Mouse (Mus musculus): ENCODE measurements around the gene Ap1m1.

The Ap1m1 gene

DNA sequence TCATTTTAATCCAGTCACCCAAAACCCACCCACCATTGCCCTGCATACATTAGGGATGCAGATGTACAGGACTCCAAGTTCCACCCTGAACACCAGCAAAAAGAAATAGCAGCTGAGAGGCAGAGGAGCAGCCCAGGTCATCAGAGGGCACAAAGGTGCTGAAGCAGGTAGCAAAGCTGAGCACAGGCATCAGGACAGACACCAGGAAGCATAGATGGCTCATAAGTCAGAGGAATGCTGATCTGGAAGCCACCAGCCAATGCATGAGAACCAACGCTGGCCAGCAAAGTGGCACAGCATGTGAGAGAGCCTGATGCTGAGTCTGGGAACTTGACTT lies 18.1 kb downstream of the Ap1m1 start:
- DNase-seq (ENCODE audit: extremely low spot score): no peak

DNA sequence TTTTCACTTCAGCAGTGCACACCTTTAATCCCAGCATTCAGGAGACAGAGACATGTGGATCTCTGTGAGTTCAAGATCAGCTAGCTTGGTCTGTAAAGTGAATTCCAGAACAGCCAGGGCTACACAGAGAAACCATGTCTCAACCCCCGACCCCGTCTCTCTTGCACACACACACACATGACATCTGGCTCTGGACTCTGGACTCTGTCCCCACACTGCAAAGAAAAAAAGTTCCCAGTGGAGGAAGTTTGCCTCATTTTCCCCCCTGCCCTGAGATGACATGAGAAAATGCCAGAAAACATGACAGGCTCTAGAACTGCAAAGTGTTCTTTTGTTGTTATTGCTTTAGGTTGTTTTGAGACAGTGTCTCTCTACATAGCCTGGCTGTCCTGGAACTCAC lies 20.0 kb downstream of the Ap1m1 start:
- no peak for DNase-seq (ENCODE audit: extremely low spot score)

DNA sequence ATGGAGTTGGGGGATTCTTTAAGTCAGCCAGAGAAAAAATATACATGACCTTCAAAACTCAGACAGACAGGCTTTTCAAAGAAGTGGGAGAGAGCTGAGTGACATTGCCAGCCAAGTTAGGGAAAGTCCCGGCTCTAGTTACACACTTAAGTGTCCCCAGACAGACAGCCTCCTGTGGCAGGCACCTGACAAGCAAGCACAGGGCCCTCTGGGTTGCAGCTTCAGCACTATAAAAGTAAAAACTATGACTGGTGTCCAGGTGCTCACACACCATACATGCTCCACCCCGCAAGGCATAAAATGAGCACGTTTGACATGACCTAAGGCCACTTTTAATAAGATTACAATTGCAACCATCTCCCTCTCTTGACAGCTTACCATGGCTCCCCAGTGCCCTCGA lies 20.8 kb downstream of the Ap1m1 start:
- DNase-seq (ENCODE audit: extremely low spot score): no peak

DNA sequence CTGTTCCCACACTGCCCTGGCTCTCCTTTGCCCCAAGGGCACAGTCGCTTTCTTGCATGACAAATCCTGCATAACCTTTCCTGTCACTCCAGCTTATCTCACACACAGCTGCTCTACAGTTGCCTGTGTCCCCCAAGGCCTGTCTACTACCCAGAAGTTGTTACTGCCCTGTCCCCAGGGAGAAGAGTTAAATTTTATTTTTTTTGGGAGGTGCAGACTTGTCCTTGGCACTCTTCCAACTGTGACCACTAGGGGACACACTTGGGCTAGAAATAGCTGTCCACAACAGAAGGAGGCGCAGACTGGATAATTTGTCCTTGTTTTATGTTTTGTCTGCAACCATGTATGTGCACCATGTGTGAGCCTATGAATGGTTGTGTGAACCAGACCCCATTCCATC lies 21.2 kb downstream of the Ap1m1 start:
- peak; percentile 77 for DNase-seq (ENCODE audit: extremely low spot score)

DNA sequence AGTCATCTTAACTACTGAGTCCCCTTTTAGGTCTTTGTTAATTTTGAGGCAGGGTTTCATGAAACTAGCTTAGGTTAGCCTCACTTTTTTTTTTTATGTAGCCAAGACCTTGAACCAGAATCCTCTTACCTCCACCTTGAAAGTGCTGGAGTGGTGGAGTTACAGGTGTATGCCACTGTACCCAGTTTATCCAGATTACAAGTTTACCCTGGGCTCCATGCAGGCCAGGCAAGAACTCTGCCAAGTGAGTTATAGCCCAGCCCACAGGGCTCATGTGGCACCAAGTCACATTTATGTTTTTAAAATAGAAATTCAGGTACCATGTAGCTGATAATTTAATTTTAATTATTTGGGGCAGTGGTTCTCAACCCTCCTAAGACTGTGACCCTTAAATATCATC lies 21.6 kb downstream of the Ap1m1 start:
- no peak for DNase-seq (ENCODE audit: extremely low spot score)

DNA sequence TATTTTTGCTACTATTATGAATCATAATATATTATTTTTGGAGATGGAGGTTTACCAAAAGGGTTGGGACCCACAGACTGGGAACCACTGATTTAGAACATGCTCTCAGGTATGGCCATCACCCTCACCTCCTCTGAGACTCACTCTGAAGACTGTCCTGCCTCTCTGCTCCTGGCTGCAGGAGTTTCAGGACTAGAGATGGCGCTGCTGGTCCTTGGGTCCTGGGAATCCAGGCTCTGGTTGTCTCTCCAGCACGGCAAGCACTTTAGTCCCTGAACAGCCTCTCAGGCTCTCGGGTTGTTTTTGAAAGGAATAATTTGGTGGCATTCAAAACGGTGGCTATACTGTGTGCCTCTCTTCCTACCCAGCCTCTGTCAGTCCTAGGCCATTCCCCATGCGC lies 22.1 kb downstream of the Ap1m1 start:
- DNase-seq (ENCODE audit: extremely low spot score): no peak

DNA sequence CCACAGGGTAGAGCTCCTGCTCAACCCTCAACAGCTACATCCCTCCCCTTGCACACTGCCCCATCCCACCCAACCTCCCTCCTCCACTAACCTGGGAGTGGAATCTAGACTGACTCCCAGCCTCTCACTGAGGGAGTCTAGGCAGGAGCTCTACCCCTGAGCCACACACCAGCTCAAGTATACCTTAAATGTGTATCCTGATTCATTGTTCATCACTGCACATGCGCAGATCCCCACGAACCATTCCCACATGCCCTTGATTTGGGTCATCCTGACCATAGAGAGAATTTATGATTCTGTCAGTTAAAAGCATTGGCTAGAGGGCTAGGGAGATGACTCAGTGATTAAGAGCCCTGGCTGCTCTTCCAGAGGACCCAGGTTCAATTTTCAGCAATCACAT lies 22.9 kb downstream of the Ap1m1 start:
- DNase-seq (ENCODE audit: extremely low spot score): no peak

DNA sequence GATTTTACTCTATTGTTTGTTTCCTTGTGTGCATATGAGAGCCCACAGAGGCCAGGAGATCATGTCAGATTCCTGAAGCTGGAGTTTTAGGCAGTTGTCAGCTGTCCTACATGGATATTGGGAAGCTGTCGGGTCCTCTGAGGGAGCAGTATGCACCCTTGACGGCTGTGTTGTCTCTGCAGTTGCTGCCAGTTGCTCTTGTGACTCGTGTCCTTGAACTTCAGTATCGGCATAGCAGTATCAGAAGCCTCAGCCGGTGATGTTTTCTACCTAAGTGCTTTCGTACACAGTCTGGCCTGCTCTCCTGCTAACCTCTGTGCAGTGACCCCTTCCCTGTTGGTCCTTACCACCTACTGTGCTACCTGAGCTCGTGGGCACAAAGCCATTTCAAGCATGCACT lies 23.6 kb downstream of the Ap1m1 start:
- DNase-seq (ENCODE audit: extremely low spot score): no peak

DNA sequence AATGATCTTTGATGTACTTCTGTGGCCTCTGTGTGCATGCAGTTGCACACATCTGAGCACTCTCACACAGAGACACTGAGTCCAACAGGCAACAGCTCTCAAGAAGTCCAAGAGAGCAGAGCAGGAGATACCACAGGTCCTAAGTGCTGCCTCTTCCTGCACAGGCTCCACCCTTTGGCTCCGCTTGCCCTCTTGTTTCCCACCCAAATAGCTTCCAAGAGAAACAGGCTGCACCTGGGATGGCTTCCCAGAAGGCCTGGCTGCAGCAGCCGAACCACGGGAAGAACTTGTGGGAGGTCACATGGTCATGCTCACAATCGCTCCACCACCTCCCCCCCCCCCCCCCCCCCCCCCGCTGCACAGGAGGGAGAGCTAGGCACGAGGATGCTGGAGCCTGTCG lies 25.5 kb downstream of the Ap1m1 start:
- no peak for DNase-seq (ENCODE audit: extremely low spot score)

DNA sequence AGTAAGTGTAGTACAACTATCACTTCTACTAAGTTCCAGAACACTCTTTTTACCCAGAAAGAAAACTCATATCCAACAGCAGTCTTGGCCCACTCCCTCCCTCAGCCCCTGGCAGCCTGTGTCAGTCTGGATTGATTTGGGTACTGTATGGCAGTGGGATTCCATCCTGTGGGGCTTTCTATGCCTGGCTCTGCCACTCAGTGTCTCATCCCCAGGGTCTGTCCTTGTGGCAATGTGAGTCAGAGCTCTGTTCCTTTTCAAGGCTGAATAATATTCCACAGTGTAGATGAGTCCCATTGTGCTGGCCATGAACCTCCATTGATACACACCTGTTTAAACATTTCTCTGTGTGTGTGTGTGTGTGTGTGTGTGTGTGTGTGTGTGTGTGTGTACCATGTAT lies 26.9 kb downstream of the Ap1m1 start:
- DNase-seq (ENCODE audit: extremely low spot score): no peak

DNA sequence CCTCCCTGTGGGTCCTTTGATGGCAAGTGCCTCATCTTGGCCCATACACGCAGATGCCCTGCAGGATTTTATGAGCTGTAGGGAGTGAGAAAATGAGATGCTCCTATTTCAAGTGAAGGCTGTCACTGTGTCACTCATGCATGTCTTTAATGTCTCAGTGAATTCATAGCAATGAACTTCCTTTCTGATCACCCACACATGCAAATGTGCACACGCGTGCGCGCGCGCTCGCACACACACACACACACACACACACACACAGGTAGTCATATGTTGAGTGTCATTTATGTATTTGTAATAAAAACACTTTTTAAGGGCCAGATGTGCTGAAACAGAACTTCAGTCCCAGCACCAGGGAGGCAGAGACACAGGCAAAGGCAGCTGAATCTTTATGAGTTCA lies 27.3 kb downstream of the Ap1m1 start:
- DNase-seq (ENCODE audit: extremely low spot score): no peak

DNA sequence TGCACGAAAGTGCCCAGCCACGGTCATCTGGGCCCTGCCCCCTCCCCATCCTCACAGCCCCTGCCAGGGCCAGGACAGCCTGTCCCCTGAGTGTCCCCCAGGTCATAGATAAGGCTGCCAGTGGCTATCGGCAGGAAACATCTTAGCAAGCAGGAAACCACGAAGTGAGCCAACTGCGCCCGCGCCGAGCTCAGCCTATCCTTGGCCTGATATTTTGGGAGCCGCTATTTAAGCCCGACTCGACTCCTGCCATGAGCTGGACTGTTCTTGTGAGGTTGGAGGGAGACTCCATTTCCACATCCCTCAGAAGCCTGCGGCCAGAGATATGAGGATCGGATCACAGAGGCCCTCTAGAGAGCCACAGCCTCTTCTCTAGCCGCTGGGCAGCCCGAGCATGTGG lies 28.5 kb downstream of the Ap1m1 start:
- DNase-seq (ENCODE audit: extremely low spot score): peak; percentile 12

DNA sequence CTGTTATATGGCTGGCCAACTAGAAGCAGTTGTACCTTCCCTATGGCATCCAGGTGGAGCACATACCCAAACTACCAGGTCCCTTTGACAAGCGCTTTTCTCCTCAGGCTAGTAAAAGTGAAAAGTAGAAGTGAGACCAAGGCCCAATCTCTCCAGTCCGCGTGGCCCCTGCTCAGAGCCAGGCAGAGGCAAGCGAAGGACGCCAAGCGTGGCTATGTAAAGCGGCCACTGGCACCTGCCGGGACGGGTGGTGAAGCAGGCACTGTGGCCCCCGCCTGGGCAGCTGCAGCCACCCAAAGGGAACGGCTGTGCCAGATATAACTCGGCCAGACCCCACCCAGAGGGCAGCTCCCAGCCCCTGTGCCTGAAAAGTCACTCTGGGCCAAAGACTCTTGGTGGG lies 30.8 kb downstream of the Ap1m1 start:
- no peak for DNase-seq (ENCODE audit: extremely low spot score)

DNA sequence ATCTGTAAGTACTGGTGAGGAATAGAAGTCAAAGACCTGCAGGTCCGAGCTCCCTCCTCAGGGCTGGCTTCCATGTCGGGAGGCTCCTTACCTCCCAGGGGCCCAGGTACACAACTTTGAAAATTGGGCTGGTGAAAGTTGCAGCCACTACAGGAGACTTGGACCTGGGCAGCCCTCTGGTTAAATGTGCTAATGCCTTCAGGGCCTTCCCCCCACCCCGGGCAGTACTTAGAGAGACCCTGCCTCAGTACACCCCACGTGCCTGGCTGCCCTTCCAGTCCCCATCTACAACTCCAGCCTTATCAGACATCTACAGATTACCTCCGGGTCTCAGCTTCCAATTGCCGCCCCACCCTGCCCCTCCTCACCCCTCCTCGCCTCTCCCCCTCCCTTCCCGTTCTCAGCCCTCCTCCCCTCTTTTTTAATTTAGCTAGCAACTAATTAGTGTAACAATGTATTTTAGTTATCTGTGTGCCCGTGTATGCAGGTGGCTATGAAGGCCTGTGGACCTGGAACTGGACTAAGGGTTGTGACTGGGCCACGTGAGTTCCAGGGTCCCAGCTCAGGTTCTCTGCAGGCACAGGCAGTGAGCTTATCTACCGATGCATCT lies 31.3 kb downstream of the Ap1m1 start:
- no peak for DNase-seq (ENCODE audit: extremely low spot score)

DNA sequence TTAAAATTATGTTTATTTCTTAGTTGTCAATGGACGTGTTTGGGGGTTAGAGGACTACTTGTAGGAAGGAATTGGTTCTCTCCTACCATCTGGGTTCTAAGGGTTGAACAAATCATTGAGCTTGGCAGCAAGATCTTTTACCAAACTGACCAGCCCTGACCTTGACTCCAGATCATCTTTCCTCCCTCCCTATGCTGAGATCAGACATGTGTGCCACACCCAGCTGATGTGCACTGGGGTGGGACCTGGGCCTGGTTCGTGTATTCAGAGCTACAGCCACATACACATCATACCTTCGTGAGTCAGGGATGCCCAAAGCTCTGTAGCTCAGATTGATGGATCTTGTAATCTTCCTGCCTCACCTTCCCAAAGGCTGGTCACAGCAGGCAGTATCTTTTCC lies 31.9 kb downstream of the Ap1m1 start:
- DNase-seq (ENCODE audit: extremely low spot score): no peak

DNA sequence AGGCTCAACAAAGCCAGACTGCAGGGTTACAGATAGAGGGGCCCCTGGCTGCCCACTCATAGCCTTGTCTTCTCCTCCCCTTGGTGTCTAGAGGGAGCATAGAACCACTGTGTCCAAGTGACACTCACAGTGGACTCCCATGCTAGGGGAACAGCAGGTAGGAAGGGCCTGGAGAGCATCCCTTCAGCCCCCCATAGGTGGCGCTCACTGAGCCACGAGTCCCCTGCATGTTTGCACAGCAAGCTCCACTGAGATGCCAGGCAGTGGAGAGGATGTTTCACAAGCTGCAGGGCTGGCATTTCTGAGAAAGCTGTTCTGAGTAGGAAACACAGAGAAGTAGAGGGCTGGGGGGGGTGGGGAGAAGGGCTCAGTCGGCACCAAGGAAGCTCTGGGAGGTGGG lies 32.5 kb downstream of the Ap1m1 start:
- DNase-seq (ENCODE audit: extremely low spot score): peak; percentile 43

DNA sequence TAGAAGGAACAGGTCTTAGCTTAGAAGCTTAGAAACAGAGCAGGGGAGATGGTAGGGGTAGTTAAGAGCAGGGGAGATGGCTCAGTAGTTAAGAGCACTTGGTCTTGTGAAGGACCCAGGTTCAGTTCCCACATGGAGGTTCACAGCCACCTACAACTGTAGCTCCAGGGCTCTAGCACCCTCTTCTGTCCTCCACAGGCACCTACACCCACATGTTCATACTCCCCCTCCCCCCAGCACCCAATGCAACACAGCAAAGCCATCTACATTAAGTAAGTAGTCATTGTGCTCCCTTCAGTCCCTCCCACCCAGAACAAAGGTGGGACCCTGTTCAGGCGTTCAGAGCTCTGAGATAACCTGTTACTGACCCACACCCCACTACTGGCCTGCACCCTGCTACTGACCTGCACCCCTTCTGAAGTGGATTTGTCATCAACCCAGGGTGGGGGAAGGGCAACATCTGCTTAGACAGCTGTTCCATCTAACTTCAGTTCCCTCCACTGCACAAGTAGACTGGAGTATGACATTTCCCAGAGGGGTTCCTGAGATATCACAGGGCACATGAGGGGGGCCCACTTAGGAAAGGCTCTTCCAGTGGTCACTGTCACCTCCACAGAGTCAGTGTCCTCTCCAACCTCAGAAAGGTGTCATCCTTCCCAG lies 33.4 kb downstream of the Ap1m1 start:
- DNase-seq (ENCODE audit: extremely low spot score): no peak

DNA sequence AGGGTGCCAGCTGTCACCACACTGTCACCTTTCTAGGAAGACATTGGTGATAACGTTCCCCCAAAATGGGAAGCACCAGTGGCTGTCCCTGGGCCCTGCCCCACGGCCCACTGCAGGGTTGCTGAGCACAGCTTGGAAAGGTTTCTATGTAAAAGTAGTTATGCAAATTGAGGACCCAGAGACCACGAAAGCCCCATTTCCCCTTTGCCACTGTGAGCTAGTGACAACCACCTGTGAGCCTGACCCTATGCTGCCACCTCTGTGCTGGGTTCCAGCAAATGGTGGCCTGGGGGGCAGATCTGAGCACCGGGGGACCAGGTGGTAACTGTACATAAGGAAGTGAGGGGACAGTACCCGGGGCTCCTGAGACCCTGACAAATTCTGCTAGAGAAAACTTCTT lies 34.0 kb downstream of the Ap1m1 start:
- no peak for DNase-seq (ENCODE audit: extremely low spot score)

DNA sequence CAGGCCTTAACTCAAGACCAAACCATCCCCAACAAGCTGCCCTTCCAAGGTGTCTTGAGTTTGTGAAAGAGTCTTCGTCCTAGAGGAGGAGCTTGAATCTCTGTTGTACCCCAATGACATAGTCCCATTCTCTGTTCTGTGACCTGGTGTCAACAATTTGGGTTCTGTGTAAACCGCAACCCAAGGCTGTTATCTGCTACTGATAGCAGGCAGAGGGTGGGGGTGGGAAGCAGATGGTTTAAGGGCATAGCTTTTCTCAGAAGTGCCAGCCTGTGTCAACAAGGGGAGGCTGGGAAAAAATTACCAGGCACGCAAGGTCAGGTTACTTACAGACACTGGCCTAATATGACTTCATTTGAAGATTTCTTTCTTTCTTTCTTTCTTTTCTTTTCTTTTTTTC lies 37.4 kb downstream of the Ap1m1 start:
- DNase-seq (ENCODE audit: extremely low spot score): no peak

DNA sequence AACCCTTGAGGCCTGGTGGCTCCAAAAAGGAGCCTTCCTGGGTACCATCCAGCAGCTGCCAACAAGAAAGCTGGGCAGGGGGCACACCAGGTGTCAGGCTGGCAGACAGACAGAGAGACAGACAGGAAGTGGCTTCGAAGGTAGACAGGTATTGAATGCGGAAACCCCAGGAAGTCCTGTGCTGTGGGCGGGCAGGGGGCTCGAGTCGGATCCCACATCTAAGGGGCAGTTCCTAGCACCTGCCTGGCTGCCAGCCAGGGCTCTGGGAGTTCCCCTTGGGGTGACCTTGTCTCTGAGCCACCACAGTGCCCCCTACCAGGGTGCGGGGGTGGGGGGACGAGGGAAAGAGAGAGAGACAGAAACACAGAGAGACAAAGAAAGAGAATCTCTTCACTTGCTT lies 39.3 kb downstream of the Ap1m1 start:
- DNase-seq (ENCODE audit: extremely low spot score): no peak

DNA sequence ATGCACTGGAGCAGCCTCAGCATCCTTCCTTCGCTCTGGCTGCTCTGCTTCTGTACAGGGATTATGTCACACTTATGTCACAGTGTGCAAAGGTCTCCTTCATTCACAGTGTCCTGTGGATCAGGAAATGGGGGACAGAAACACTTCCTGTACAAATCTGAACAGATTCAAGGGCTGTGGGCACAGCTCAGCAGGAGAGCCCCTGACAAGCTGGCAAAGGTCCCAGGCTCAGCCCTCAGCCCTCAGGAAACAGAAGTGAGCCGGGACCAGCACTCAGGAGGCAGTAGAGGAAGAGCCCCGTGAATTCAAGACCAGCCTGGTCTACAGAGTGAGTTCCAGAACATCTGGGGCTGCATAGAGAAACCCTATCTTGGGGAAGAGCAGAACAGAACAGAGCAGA lies 41.8 kb downstream of the Ap1m1 start:
- no peak for DNase-seq (ENCODE audit: extremely low spot score)

DNA sequence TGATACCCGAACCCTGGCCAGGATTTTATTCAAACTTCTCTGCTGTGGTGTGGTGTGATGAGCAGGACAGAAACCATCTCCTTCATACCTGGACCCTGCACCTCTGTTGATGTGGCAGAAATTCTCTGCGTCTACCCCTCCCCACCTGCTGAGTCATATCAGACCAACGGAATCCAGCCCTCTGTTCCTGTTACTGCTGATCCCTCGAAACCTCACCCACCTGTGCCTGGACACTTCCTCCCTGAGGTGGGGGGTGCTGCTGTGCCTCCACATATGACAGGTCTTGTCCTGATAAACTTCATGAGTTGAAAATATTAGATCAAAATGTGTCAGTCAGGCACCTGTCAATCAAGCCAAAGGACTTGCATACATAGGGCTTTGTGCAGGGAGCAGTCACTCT lies 45.5 kb downstream of the Ap1m1 start:
- no peak for DNase-seq (ENCODE audit: extremely low spot score)

DNA sequence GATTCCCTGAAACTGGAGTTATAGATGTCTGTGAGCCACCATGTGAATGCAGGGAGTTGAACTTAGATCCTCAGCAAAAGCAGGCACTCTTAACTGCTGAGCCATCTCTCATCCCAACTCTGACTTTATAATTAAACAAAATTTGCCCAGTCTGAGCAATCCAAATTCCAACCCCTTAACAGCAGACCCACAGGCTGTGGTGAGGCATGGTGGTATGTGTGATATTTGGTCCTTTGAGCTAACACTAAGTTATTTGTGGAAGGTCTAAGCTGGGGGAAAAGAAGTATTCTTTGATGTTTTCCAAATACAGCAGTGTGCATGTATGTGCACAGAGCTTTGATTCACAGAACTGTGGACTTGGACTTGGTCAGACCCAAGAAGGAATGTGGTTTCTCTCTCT lies 49.2 kb downstream of the Ap1m1 start:
- DNase-seq (ENCODE audit: extremely low spot score): no peak

DNA sequence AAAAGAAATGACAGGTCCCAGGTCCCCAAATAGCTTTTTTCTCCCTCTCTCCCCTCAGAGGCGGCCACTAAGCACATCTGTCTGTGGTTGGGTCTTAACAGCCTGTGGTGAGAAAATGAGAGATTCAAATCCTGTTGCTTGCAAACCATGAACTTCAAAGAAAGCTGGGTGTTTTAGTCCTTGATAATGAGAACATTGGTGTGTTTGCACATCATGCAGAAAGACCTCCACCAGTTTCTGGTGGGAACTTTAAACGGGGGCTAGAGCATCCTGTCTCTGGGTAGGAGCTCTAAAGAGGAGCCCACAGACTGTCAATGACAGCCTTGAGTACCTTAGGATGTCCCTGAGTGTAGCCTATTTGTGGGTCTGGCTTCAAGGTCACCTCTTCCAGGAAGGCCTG lies 51.3 kb downstream of the Ap1m1 start:
- DNase-seq (ENCODE audit: extremely low spot score): no peak
